Mouse (Mus musculus) frontal cortex, postnatal 25 days (tissue): ENCODE data around the gene Prepl.

Experiments used
- DNase-seq, 2 experiments: peaks; one replicate each; pipeline ENCODE4 v3.0.0; 2022; ENCODE audit warnings: low spot score in 2 of 2

The Prepl gene

GRCm38 (mm10) chr17:85090120-85091099, at the start of gene Prepl, which contains the start of gene Camkmt:
Gene Prepl, minus strand, starts transcription at chr17:85090241.
Gene Camkmt, plus strand, starts transcription at chr17:85090552.
- DNase-seq, result peak; percentile 87 to 91

DNA sequence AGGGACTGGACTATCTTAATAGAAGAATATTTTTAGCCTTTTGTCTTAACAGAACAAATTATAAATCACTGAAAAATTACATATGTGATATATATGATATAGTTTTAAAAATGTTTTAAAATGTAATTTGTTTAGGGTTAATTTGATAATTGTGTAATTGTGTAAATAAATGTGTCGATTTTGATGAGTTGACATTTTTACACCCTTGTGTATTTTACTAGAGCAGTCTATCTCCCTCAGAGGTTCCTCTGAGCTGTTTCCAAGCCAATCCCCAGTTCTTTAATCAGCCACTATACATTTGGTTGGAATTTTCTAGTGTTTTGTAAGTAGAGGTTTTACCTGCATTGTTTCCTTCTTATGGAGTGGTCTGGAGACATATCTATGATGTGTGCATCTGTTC, 48.4 kb upstream of the Prepl start:
- no peak for DNase-seq

DNA sequence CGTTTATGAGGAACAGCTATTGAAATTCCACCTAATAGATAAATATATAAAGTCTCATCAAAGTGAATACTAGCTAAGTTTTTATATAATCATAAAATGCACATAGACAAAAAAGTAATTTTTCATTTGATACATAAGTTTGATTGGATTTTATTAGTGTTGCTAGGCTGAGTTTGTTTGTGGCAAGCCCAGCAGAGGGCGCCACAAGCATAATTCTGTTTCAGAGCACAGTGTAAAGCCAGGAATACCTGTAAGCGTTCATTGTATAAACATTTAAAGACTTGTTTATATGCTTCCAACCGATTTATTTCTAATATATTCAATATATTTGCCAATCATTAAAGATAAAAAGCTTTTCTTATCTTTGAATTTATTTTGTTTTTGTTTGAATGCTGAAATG, 26.6 kb upstream of the Prepl start:
- peak; percentile 49 to 54 for DNase-seq

GRCm38 (mm10) chr17:85113441-85113840, 23.4 kb upstream of the Prepl start:
- DNase-seq, result no peak

- no peak for DNase-seq
Measured at GRCm38 (mm10) chr17:85110640-85111039, 20.6 kb upstream of the Prepl start.

- no peak for DNase-seq
Measured at GRCm38 (mm10) chr17:85103310-85103709, 13.3 kb upstream of the Prepl start.

- DNase-seq, result no peak
Measured at GRCm38 (mm10) chr17:85101751-85102150, 11.7 kb upstream of the Prepl start.

- DNase-seq, result no peak
Measured at GRCm38 (mm10) chr17:85100232-85100631, 10.2 kb upstream of the Prepl start.

GRCm38 (mm10) chr17:85098677-85099323, 8.8 kb upstream of the Prepl start:
- DNase-seq, result no peak

DNA sequence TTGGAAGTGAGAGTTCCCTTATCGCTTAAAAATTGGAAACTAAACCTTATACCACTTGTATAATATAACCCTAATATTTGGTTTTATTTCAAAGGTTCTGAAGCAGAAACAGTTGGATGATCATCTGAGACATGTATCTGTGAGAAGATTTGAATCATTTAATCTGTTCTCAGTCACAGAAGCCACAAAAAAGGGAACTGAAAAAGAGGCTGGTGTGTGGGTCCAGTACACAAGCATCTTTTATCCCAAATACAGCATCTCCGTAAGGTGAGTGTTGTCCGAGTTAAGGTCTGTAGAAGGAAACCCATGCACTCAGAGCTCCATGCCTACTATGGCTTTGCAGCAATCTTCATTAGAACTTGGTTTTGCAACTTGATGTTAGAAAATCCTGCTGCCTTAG, 6.4 kb upstream of the Prepl start:
- no peak for DNase-seq

GRCm38 (mm10) chr17:85091762-85092161, 1.7 kb upstream of the Prepl start:
- no peak for DNase-seq

GRCm38 (mm10) chr17:85089621-85090020, 420 bp downstream of the Prepl start:
- DNase-seq, result no peak

DNA sequence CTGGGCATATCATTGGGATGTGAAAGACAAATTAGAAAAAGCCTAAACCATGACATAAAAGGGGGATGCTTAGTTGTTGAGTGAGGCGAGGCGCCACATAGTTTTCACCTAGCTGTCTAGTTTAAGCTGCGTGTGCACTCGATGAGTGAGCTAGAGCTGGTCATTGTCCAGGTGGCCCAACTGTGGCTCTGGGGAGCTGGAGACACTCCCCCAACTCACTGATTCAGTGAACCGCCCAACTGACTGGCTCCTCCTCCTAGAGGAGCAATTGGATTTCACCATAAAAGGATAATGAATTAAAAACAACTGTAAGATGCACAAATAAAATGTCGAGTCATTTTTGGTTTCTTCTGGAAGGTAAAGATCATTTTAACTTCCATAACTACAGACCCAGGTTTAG, 1.0 kb downstream of the Prepl start:
- no peak for DNase-seq

GRCm38 (mm10) chr17:85088401-85088800, 1.6 kb downstream of the Prepl start:
- no peak for DNase-seq

DNA sequence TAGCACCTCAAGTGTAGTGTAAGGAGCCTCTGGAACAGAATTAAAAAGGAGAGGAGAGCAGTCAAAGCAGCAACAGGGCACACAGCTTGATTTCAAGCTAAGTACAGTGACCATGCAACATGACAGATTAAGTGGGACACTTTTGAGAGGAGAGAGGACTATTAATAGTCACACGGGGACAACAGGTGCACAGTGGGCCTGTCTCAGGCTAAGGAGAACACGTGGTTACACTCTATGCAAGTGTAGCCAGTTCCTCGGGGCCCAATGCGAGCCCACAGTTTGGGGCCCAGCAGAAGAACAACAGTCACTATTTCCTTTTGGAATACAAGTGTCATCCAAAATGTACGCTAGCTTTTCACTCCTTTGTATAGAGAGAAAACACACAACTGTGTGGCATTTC, 2.5 kb downstream of the Prepl start:
- DNase-seq, result no peak

DNA sequence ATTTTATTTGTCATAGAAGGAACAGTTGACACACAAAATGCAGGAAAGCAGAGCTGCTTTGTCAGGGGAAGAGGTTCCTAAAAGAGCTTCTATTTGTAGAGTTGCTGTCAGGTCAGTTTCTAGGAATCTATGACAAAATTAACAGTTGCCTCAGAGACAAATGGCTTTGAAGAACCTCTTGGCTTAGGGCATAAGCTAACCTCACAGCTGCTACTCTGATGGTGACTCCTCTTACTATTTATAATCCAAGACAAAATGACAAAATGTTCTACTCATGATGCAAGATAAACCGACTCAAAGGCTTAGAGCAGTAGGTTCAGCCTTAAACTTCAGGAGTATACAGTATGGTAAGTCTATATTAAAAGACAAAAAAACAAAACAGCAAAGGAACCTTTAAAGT, 3.5 kb downstream of the Prepl start:
- DNase-seq, result no peak

GRCm38 (mm10) chr17:85085335-85085734, 4.7 kb downstream of the Prepl start:
- DNase-seq, result no peak

DNA sequence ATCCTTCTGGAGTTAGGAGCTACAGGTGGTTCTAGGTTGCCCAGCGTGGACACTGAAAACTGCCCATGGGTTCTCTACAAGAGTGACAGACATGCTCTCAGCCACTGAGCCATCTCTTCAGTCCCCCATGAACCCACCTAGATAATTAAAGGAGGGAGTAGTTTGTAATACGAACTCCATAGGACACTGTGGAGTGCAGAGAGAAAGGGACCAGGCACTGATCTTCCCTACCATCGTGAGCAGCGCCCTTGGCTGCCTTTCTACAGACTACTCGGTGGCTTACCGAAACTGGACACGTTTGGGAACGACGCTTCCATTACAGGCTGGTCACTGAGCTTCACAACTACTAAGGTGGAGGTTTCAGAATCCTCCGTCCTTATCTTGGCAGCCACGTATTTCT, 9.3 kb downstream of the Prepl start:
- DNase-seq, result no peak

DNA sequence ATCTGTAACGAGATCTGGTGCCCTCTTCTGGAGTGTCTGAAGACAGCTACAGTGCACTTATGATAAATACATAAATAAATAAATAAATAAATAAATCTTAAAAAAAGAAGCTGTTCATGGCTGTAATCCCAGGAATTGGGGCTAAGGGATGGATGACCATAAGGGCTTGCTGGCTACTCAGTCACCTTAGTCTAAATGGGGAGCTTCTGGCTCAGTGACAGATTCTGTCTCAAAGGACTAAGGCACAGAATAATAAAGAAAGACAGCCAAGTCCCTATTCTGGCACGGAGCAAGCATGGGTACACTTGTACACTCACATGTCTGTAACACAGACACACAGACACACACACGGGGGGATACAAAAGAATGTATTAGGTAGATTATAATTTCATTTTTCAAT, 10.8 kb downstream of the Prepl start:
- no peak for DNase-seq

DNA sequence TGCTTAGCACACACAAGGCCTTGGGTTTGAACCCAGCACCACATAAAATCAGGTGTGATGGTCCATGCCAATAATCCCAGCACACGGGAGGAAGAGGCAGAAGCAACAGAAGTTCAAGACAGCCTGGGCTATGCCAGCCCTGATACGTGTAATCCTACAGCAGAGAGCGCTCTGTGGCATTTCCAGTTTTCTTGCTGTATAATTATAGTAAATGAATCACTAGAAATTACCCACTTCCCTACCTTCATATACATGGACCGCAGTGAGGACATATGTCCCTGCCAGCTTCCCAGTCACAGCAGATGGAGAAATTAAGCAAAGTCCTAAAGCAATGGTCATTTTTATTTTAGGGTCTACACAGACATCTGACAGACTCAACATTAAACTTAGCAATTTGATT, 16.0 kb downstream of the Prepl start:
- DNase-seq, result no peak

DNA sequence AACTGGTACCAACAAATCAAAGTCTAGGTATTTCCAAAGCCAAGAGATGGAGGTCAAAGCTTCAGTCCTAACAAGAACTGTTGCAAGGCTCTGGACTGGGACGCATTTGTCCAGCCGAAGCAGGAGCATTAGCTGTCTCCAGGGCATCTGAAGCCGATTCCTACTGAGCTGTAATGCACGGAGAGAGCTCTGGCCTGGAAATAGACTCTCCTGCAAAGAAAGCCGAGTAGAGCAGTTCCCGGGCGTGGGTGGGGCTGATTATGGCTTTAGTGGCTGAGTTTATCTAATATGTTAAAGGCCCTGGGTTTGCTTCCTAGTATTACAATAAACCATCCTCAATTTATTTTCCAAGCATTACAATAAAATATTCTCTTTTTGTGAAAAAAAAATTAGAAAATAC, 16.8 kb downstream of the Prepl start:
- no peak for DNase-seq

GRCm38 (mm10) chr17:85072383-85072782, 17.7 kb downstream of the Prepl start:
- DNase-seq, result no peak
